Mouse (Mus musculus): ENCODE results near the gene Rec8.

DNA sequence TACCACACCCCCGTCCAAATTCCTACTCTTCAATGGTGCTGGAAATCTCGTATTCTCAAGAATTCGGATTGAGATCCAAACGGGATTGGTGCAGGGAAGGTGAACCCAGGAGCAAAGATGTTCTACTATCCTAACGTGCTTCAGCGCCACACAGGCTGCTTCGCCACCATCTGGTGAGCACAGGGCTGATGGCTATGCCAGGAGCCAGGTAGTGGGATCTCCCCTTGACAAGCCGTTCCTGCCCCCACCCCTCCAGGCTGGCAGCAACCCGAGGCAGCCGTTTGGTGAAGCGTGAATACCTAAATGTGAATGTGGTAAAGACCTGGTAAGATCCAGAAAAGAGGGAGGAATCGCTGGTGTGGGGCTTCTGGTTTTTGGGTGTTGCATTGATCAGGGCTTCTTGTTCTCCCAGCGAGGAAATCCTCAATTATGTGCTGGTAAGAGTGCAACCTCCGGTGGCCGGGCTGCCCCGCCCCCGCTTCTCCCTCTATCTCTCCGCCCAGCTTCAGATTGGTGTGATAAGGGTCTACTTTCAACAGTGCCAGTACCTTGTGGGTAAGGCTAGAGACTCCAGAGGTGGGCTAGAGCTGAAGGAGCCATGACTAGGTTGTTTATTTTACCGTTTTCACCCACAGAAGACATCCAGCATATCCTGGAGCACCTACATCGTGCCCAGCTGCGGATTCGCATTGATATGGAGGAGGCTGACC is 804 bp downstream of the Rec8 start:
- TF ChIP-seq CTCF (IDR thresholded peaks at IDR 0.05) (no peak), EP300 (IDR thresholded peaks at IDR 0.05) (no peak)

Data from lung, postnatal 0 days (tissue).